Mouse (Mus musculus): Measurements from ENCODE around the gene Ptcra. TPM values are rescaled to one million over a fixed set of nuclear protein-coding genes. Genes with fewer than 3 reads are reported as not detected.
"Not testable (repeated sequence)": the region's sequence is repeated elsewhere in the genome, so short reads cannot be mapped to it uniquely, and the experiment has no call there.

Ptcra gene
- total RNA-seq (2015) (not detected in 2 replicates), total RNA-seq (2017) (not detected in 2 replicates)

GRCm38 (mm10) chr17:46763544-46763943 lies at the start of gene Ptcra:
TSS of gene Ptcra (minus strand) at chr17:46763712.
- no peak for ATAC-seq (ENCODE audit: poor library complexity, severe bottlenecking)

- no peak for ATAC-seq (ENCODE audit: poor library complexity, severe bottlenecking)
Measured at GRCm38 (mm10) chr17:46812442-46812841, 48.9 kb upstream of the Ptcra start.

- ATAC-seq (ENCODE audit: poor library complexity, severe bottlenecking): no peak
Measured at GRCm38 (mm10) chr17:46810672-46811071, 47.2 kb upstream of the Ptcra start.

GRCm38 (mm10) chr17:46809131-46809830 lies 45.8 kb upstream of the Ptcra start:
- ATAC-seq (ENCODE audit: poor library complexity, severe bottlenecking): no peak

GRCm38 (mm10) chr17:46808376-46808775 lies 44.9 kb upstream of the Ptcra start:
- ATAC-seq (ENCODE audit: poor library complexity, severe bottlenecking): no peak

GRCm38 (mm10) chr17:46801761-46802160 lies 38.2 kb upstream of the Ptcra start:
- no peak for ATAC-seq (ENCODE audit: poor library complexity, severe bottlenecking)

GRCm38 (mm10) chr17:46799680-46800079 lies 36.2 kb upstream of the Ptcra start:
- peak; percentile 94 for ATAC-seq (ENCODE audit: poor library complexity, severe bottlenecking)

GRCm38 (mm10) chr17:46797386-46797785 lies 33.9 kb upstream of the Ptcra start:
- no peak for ATAC-seq (ENCODE audit: poor library complexity, severe bottlenecking)

GRCm38 (mm10) chr17:46796743-46797142 lies 33.2 kb upstream of the Ptcra start:
- ATAC-seq (ENCODE audit: poor library complexity, severe bottlenecking): no peak

- ATAC-seq (ENCODE audit: poor library complexity, severe bottlenecking): no peak
Measured at GRCm38 (mm10) chr17:46792963-46793362, 29.5 kb upstream of the Ptcra start.

- ATAC-seq (ENCODE audit: poor library complexity, severe bottlenecking): not testable (repeated sequence)
Measured at GRCm38 (mm10) chr17:46787974-46788373, 24.5 kb upstream of the Ptcra start.

GRCm38 (mm10) chr17:46786952-46787351 lies 23.4 kb upstream of the Ptcra start:
- ATAC-seq (ENCODE audit: poor library complexity, severe bottlenecking): no peak

GRCm38 (mm10) chr17:46783222-46783565 lies 19.7 kb upstream of the Ptcra start:
- ATAC-seq (ENCODE audit: poor library complexity, severe bottlenecking): no peak

- ATAC-seq (ENCODE audit: poor library complexity, severe bottlenecking): peak; percentile 96
Measured at GRCm38 (mm10) chr17:46782341-46783221, 19.1 kb upstream of the Ptcra start, which contains the start of gene Rpl7l1. TSS of gene Rpl7l1 (minus strand) at chr17:46782672.

GRCm38 (mm10) chr17:46781876-46782275 lies 18.4 kb upstream of the Ptcra start:
- no peak for ATAC-seq (ENCODE audit: poor library complexity, severe bottlenecking)

- ATAC-seq (ENCODE audit: poor library complexity, severe bottlenecking): no peak
Measured at GRCm38 (mm10) chr17:46776087-46776486, 12.6 kb upstream of the Ptcra start.

- ATAC-seq (ENCODE audit: poor library complexity, severe bottlenecking): no peak
Measured at GRCm38 (mm10) chr17:46775070-46775469, 11.6 kb upstream of the Ptcra start.

GRCm38 (mm10) chr17:46774131-46774472 lies 10.6 kb upstream of the Ptcra start:
- no peak for ATAC-seq (ENCODE audit: poor library complexity, severe bottlenecking)

- ATAC-seq (ENCODE audit: poor library complexity, severe bottlenecking): no peak
Measured at GRCm38 (mm10) chr17:46773278-46774130, 10.0 kb upstream of the Ptcra start.

- ATAC-seq (ENCODE audit: poor library complexity, severe bottlenecking): peak; percentile 89
Measured at GRCm38 (mm10) chr17:46772404-46773277, 9.1 kb upstream of the Ptcra start, which contains the start of gene 2310039H08Rik. TSS of gene 2310039H08Rik (plus strand) at chr17:46772635.
